Mouse (Mus musculus) heart, embryonic 15.5 days (tissue): ENCODE data around the gene Selenof. TPM values are rescaled to one million over a fixed set of nuclear protein-coding genes. Genes with fewer than 3 reads are reported as not detected.
A peak's percentile ranks its signal among the peaks of the same experiment; 100 is the strongest.

ENCODE experiments used
- ATAC-seq: fragments of 200-750 bp; cut with Nextera tagmentation; replicated peaks from 2 replicates; pipeline ENCODE4 v1.8.0; 2017; ENCODE audit warnings: low read depth, moderate TSS enrichment; ENCODE audit not compliant: insufficient number of reproducible peaks, insufficient read depth, low FRiP score
- H3K27ac ChIP-seq: fragments of 300-500 bp; sonication (generic); 2 replicates; pipeline ENCODE4 v1.5.1; 2015; ENCODE audit warnings: mild to moderate bottlenecking, inconsistent platforms
- H3K27me3 ChIP-seq: fragments of 300-500 bp; sonication (generic); 2 replicates; pipeline ENCODE4 v1.6.1; 2015; ENCODE audit warnings: inconsistent platforms
- H3K36me3 ChIP-seq: fragments of 300-500 bp; sonication (generic); 2 replicates; pipeline ENCODE4 v1.6.1; 2015; ENCODE audit warnings: mild to moderate bottlenecking, inconsistent platforms
- H3K4me1 ChIP-seq: fragments of 300-500 bp; sonication (generic); replicated peaks from 2 replicates; pipeline ENCODE4 v1.6.1; 2015; ENCODE audit warnings: inconsistent platforms
- H3K4me2 ChIP-seq: fragments of 300-500 bp; sonication (generic); 2 replicates; pipeline ENCODE4 v1.6.1; 2015; ENCODE audit warnings: inconsistent platforms, mild to moderate bottlenecking, moderate library complexity
- H3K4me3 ChIP-seq: fragments of 300-500 bp; sonication (generic); 2 replicates; pipeline ENCODE4 v1.5.1; 2015; ENCODE audit warnings: mild to moderate bottlenecking, inconsistent platforms
- H3K9ac ChIP-seq: fragments of 300-500 bp; sonication (generic); 2 replicates; pipeline ENCODE4 v1.6.1; 2015; ENCODE audit warnings: mild to moderate bottlenecking, inconsistent platforms
- H3K9me3 ChIP-seq: fragments of 300-500 bp; sonication (generic); replicated peaks from 2 replicates; pipeline ENCODE4 v1.6.1; 2016; ENCODE audit warnings: inconsistent platforms
- WGBS: fragments of 180-500 bp; shearing (Covaris S2); methylation state at CpG from one replicate; pipeline ENCODE4 v1.1.7; 2015; ENCODE audit warnings: mixed read lengths; 5-methylcytosine and 5-hydroxymethylcytosine counted together
- polyA plus RNA-seq: library from polyadenylated mRNA; unstranded; fragments of >200 nt; fragmentation: Nextera tagmentation; extraction: Ambion mirVana; gene quantifications from 2 replicates; pipeline ENCODE4 v1.2.1, GENCODE M21; 2015

Gene Selenof
- polyA plus RNA-seq, 1 experiment from 2014 or later = 415 TPM

GRCm38 (mm10) chr3:144548186-144548845 is 21.8 kb upstream of the Selenof start:
- Histone ChIP-seq H3K27me3 (no peaks in the 10 kb centered on the region), H3K9ac (no peak overlapping the region), H3K4me2 (no peak overlapping the region), H3K4me3 (no peak overlapping the region), H3K9me3 (no peaks in the 10 kb centered on the region), H3K4me1 (peaks cover 10% of the 10 kb centered on the region), H3K36me3 (no peaks in the 10 kb centered on the region), H3K27ac (no peak overlapping the region)
- no peak for ATAC-seq
- 85% methylated on average over 7 of the region's 7 CpGs for WGBS

- Histone ChIP-seq H3K36me3 (no peaks in the 10 kb centered on the region), H3K4me1 (peaks cover 13% of the 10 kb centered on the region), H3K4me3 (no peak overlapping the region), H3K27me3 (no peaks in the 10 kb centered on the region), H3K9ac (no peak overlapping the region), H3K27ac (no peak overlapping the region), H3K9me3 (no peaks in the 10 kb centered on the region), H3K4me2 (no peak overlapping the region)
- WGBS = 89% methylated on average over 5 of the region's 5 CpGs
- no peak for ATAC-seq
Measured at GRCm38 (mm10) chr3:144550036-144550435, 20.1 kb upstream of the Selenof start.

- Histone ChIP-seq H3K9ac (no peak overlapping the region), H3K9me3 (no peaks in the 10 kb centered on the region), H3K4me3 (no peak overlapping the region), H3K4me1 (peaks cover 13% of the 10 kb centered on the region), H3K4me2 (no peak overlapping the region), H3K27me3 (no peaks in the 10 kb centered on the region), H3K27ac (no peak overlapping the region), H3K36me3 (no peaks in the 10 kb centered on the region)
- WGBS = 83% methylated on average over 5 of the region's 5 CpGs
- ATAC-seq = no peak
Measured at GRCm38 (mm10) chr3:144550659-144551058, 19.4 kb upstream of the Selenof start.

GRCm38 (mm10) chr3:144551416-144551815 is 18.7 kb upstream of the Selenof start:
- no peak overlapping the region for H3K4me2 ChIP-seq
- no peak overlapping the region for H3K4me3 ChIP-seq
- H3K9me3 ChIP-seq = no peaks in the 10 kb centered on the region
- no peak overlapping the region for H3K27ac ChIP-seq
- H3K36me3 ChIP-seq = no peaks in the 10 kb centered on the region
- ATAC-seq = no peak
- 64% methylated on average over 4 of the region's 4 CpGs for WGBS
- H3K27me3 ChIP-seq = no peaks in the 10 kb centered on the region
- peaks cover 8% of the 10 kb centered on the region for H3K4me1 ChIP-seq
- H3K9ac ChIP-seq = no peak overlapping the region

GRCm38 (mm10) chr3:144553942-144554341 is 16.2 kb upstream of the Selenof start:
- peaks cover 23% of the 10 kb centered on the region for H3K4me1 ChIP-seq
- no peaks in the 10 kb centered on the region for H3K36me3 ChIP-seq
- H3K9me3 ChIP-seq = no peaks in the 10 kb centered on the region
- WGBS = 41% methylated on average over 7 of the region's 7 CpGs
- H3K27ac ChIP-seq = no peak overlapping the region
- H3K9ac ChIP-seq = no peak overlapping the region
- ATAC-seq = no peak
- no peak overlapping the region for H3K4me2 ChIP-seq
- no peaks in the 10 kb centered on the region for H3K27me3 ChIP-seq
- no peak overlapping the region for H3K4me3 ChIP-seq

- H3K36me3 ChIP-seq = no peaks in the 10 kb centered on the region
- no peak overlapping the region for H3K4me2 ChIP-seq
- WGBS = 77% methylated on average over 9 of the region's 9 CpGs
- no peaks in the 10 kb centered on the region for H3K9me3 ChIP-seq
- H3K4me3 ChIP-seq = no peak overlapping the region
- ATAC-seq = no peak
- no peaks in the 10 kb centered on the region for H3K27me3 ChIP-seq
- H3K4me1 ChIP-seq = peaks cover 23% of the 10 kb centered on the region
- no peak overlapping the region for H3K27ac ChIP-seq
- H3K9ac ChIP-seq = no peak overlapping the region
Measured at GRCm38 (mm10) chr3:144554503-144554902, 15.6 kb upstream of the Selenof start.

- H3K4me1 ChIP-seq = peaks cover 23% of the 10 kb centered on the region
- H3K4me2 ChIP-seq = no peak overlapping the region
- H3K9ac ChIP-seq = no peak overlapping the region
- 88% methylated on average over 7 of the region's 7 CpGs for WGBS
- H3K9me3 ChIP-seq = no peaks in the 10 kb centered on the region
- H3K27me3 ChIP-seq = no peaks in the 10 kb centered on the region
- no peak overlapping the region for H3K4me3 ChIP-seq
- H3K36me3 ChIP-seq = no peaks in the 10 kb centered on the region
- H3K27ac ChIP-seq = no peak overlapping the region
- no peak for ATAC-seq
Measured at GRCm38 (mm10) chr3:144555144-144555543, 15.0 kb upstream of the Selenof start.

GRCm38 (mm10) chr3:144556625-144557324 is 13.3 kb upstream of the Selenof start:
- no peaks in the 10 kb centered on the region for H3K36me3 ChIP-seq
- no peaks in the 10 kb centered on the region for H3K9me3 ChIP-seq
- peaks cover 26% of the 10 kb centered on the region for H3K4me1 ChIP-seq
- H3K27me3 ChIP-seq = no peaks in the 10 kb centered on the region
- H3K27ac ChIP-seq = no peak overlapping the region
- H3K4me3 ChIP-seq = no peak overlapping the region; the same call in 1 of the 2 replicates
- 20% methylated on average over 16 of the region's 16 CpGs for WGBS
- H3K4me2 ChIP-seq = peak overlapping the region; percentile 42
- 0 out of 2 replicates have a peak, but pooled peaks have one; percentile 27 for ATAC-seq
- H3K9ac ChIP-seq = peak overlapping the region; percentile 4; the same call in 1 of the 2 replicates

- WGBS = 54% methylated on average over 5 of the region's 5 CpGs
- Histone ChIP-seq H3K9ac (no peak overlapping the region), H3K27me3 (no peaks in the 10 kb centered on the region), H3K9me3 (no peaks in the 10 kb centered on the region), H3K4me2 (no peak overlapping the region), H3K4me3 (no peak overlapping the region), H3K4me1 (peaks cover 28% of the 10 kb centered on the region), H3K27ac (no peak overlapping the region), H3K36me3 (no peaks in the 10 kb centered on the region)
- ATAC-seq = no peak
Measured at GRCm38 (mm10) chr3:144558274-144558673, 11.8 kb upstream of the Selenof start.

- peak overlapping the region; percentile 28 for H3K4me3 ChIP-seq
- peak overlapping the region; percentile 45; the same call in 1 of the 2 replicates for H3K9ac ChIP-seq
- H3K27ac ChIP-seq = no peak overlapping the region
- peak overlapping the region; percentile 54 for H3K4me2 ChIP-seq
- no peaks in the 10 kb centered on the region for H3K27me3 ChIP-seq
- peaks cover 34% of the 10 kb centered on the region for H3K4me1 ChIP-seq
- ATAC-seq = no peak; the same call in 1 of the 2 replicates
- 43% methylated on average over 22 of the region's 22 CpGs for WGBS
- H3K9me3 ChIP-seq = no peaks in the 10 kb centered on the region
- no peaks in the 10 kb centered on the region for H3K36me3 ChIP-seq
Measured at GRCm38 (mm10) chr3:144561511-144562250, 8.4 kb upstream of the Selenof start.

GRCm38 (mm10) chr3:144563916-144564315 is 6.2 kb upstream of the Selenof start:
- Histone ChIP-seq H3K36me3 (no peaks in the 10 kb centered on the region), H3K9ac (no peak overlapping the region), H3K4me1 (peaks cover 26% of the 10 kb centered on the region), H3K27me3 (no peaks in the 10 kb centered on the region), H3K9me3 (no peaks in the 10 kb centered on the region), H3K27ac (no peak overlapping the region), H3K4me2 (no peak overlapping the region), H3K4me3 (no peak overlapping the region)
- WGBS = 78% methylated on average over 7 of the region's 7 CpGs
- no peak for ATAC-seq
